Mouse (Mus musculus) lung, embryonic 14.5 days (tissue): ENCODE data around the gene Smarcd3. TPM values are rescaled to one million over a fixed set of nuclear protein-coding genes. Genes with fewer than 3 reads are reported as not detected.

Experiments
- ATAC-seq: fragments of 200-750 bp; cut with Nextera tagmentation; 2 replicates; pipeline ENCODE4 v1.8.0; 2017; ENCODE audit warnings: mild to moderate bottlenecking, moderate TSS enrichment, moderate library complexity; ENCODE audit not compliant: insufficient read depth
- DNase-seq: peaks from one replicate; pipeline ENCODE4 v3.0.0-alpha.2; 2015
- H3K27ac ChIP-seq: fragments of 300-500 bp; sonication (generic); 2 replicates; pipeline ENCODE4 v1.5.1; 2014; ENCODE audit warnings: low read depth, mild to moderate bottlenecking, moderate library complexity
- H3K27me3 ChIP-seq: fragments of 300-500 bp; sonication (generic); 2 replicates; pipeline ENCODE4 v1.6.1; 2014; ENCODE audit warnings: low read length, control low read depth; ENCODE audit not compliant: insufficient read depth
- H3K36me3 ChIP-seq: fragments of 300-500 bp; sonication (generic); 2 replicates; pipeline ENCODE4 v1.6.1; 2014; ENCODE audit warnings: control low read depth; ENCODE audit not compliant: insufficient read depth
- H3K4me1 ChIP-seq: fragments of 300-500 bp; sonication (generic); 2 replicates; pipeline ENCODE4 v1.6.1; 2014; ENCODE audit warnings: antibody characterized with exemption, control low read depth; ENCODE audit not compliant: insufficient read depth
- H3K4me2 ChIP-seq: fragments of 300-500 bp; sonication (generic); 2 replicates; pipeline ENCODE4 v1.6.1; 2014; ENCODE audit warnings: mild to moderate bottlenecking
- H3K4me3 ChIP-seq: fragments of 300-500 bp; sonication (generic); 2 replicates; pipeline ENCODE4 v1.5.1; 2014; ENCODE audit warnings: low read depth, low read length
- H3K9ac ChIP-seq: fragments of 300-500 bp; sonication (generic); 2 replicates; pipeline ENCODE4 v1.6.1; 2014
- H3K9me3 ChIP-seq: fragments of 300-500 bp; sonication (generic); 2 replicates; pipeline ENCODE4 v1.6.1; 2016; ENCODE audit warnings: low read depth, low read length, control low read depth
- CTCF ChIP-seq: IDR thresholded peaks from 2 replicates; pipeline ENCODE4 v1.5.1; 2016; ENCODE audit warnings: antibody characterized with exemption, low read depth
- WGBS: fragments of 180-500 bp; shearing (Covaris S2); extraction: QIAGEN DNeasy Blood & Tissue Kit; methylation state at CpG from one replicate; pipeline ENCODE4 v1.1.7; 2014; 5-methylcytosine and 5-hydroxymethylcytosine counted together
- polyA plus RNA-seq: library from polyadenylated mRNA; unstranded; fragments of >200 nt; fragmentation: Nextera tagmentation; extraction: Ambion mirVana; gene quantifications from 2 replicates; pipeline ENCODE4 v1.2.1, GENCODE M21; 2014

Gene Smarcd3
- polyA plus RNA-seq, 1 experiment from 2014 or later = 37.2 TPM

GRCm38 (mm10) chr5:24597901-24598569 is 26.2 kb downstream of the Smarcd3 start:
- Histone ChIP-seq H3K27ac (no peak overlapping the region), H3K9ac (peak overlapping the region; percentile 56), H3K27me3 (peaks cover 6% of the 10 kb centered on the region; the same call in 1 of the 2 replicates)

GRCm38 (mm10) chr5:24597221-24597728 is 26.9 kb downstream of the Smarcd3 start:
- H3K4me3 ChIP-seq = no peak overlapping the region
- DNase-seq (peak; percentile 93), ATAC-seq (no peak)
- no peak overlapping the region for H3K9ac ChIP-seq
- H3K27me3 ChIP-seq = peaks cover 6% of the 10 kb centered on the region; the same call in 1 of the 2 replicates
- H3K36me3 ChIP-seq = peaks cover 30% of the 10 kb centered on the region
- H3K4me1 ChIP-seq = peaks cover 15% of the 10 kb centered on the region
- peak; percentile 73 for TF ChIP-seq CTCF
- no peaks in the 10 kb centered on the region for H3K9me3 ChIP-seq
- H3K27ac ChIP-seq = no peak overlapping the region
- no peak overlapping the region for H3K4me2 ChIP-seq
- 72% methylated on average over 2 of the region's 2 CpGs for WGBS

More at GRCm38 (mm10) chr5:24597901-24598569, 26.2 kb downstream of the Smarcd3 start:
- peaks cover 22% of the 10 kb centered on the region for H3K36me3 ChIP-seq
- peaks cover 15% of the 10 kb centered on the region for H3K4me1 ChIP-seq
- peak overlapping the region; percentile 95 for H3K4me2 ChIP-seq
- ATAC-seq = no peak
- H3K4me3 ChIP-seq = peak overlapping the region; percentile 44
- no peaks in the 10 kb centered on the region for H3K9me3 ChIP-seq
- TF ChIP-seq CTCF = no peak
- WGBS = 24% methylated on average over 15 of the region's 15 CpGs
- DNase-seq = no peak

DNA sequence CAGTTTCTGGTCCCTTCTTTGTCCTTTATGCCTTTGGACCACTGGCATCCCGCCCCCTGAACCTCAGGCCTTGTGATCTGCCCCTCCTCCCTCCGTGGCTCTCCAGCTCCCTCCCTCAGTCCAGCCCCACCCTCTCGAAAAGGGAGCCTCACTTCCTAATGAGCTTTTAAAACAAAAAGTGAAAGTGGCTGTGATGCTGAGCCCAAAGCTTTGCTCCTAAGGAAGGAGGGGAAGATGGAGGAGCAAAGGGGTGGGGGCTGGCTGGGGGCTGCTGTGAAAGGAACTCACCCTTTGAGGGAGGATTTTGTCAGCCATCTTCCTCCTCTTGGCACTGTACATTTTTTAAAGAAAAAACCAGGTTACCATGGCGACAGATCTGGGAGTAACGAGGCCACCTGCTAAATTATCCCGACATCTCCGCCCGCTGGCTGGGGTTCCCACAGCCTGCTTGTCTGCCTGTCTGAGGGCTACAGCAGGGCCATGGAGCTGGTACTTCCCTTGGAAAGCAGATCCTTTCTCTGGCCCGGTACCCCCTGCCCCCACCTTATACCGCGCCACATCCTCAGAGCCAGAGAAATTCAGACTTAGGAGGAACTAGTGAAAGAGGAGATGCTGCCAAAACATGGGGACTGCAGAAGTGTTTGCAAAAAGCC is 27.6 kb downstream of the Smarcd3 start:
- H3K4me1 ChIP-seq = peaks cover 15% of the 10 kb centered on the region
- 31% methylated on average over 11 of the region's 11 CpGs for WGBS
- no peak overlapping the region for H3K4me3 ChIP-seq
- TF ChIP-seq CTCF = no peak
- H3K36me3 ChIP-seq = peaks cover 35% of the 10 kb centered on the region
- H3K27me3 ChIP-seq = peaks cover 6% of the 10 kb centered on the region; the same call in 1 of the 2 replicates
- DNase-seq (no peak), ATAC-seq (no peak)
- H3K27ac ChIP-seq = no peak overlapping the region
- H3K4me2 ChIP-seq = no peak overlapping the region
- no peaks in the 10 kb centered on the region for H3K9me3 ChIP-seq
- no peak overlapping the region for H3K9ac ChIP-seq

GRCm38 (mm10) chr5:24595786-24596380 is 28.3 kb downstream of the Smarcd3 start:
- Histone ChIP-seq H3K27ac (no peak overlapping the region), H3K9me3 (no peaks in the 10 kb centered on the region), H3K4me3 (no peak overlapping the region), H3K9ac (no peak overlapping the region), H3K27me3 (peaks cover 6% of the 10 kb centered on the region; the same call in 1 of the 2 replicates), H3K4me2 (no peak overlapping the region), H3K4me1 (peaks cover 13% of the 10 kb centered on the region), H3K36me3 (peaks cover 43% of the 10 kb centered on the region)
- ATAC-seq = no peak
- TF ChIP-seq CTCF = no peak; the same call in 1 of the 2 replicates
- DNase-seq = no peak
- WGBS = 72% methylated on average over 14 of the region's 14 CpGs

DNA sequence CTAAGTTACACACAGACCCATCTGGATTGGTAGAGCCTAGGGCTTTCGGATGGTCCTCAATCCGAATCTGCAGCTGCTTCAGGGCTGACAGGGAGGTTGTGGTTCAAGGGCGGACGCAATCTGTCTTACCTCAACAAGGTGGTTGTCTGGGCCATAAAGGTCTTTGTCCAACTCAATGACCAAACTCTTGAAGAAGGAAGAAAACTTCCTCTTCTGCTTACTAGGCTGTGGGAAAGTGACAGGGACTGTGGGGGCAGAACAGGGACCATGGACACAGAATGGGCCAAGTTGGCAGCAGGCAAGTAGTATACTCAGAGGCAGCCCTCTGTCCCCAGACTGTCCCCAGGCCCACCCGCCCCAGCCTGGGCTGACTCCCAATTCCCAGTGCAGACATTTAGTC is 28.9 kb downstream of the Smarcd3 start:
- Histone ChIP-seq H3K4me2 (no peak overlapping the region), H3K27me3 (peaks cover 6% of the 10 kb centered on the region; the same call in 1 of the 2 replicates), H3K27ac (no peak overlapping the region), H3K36me3 (peaks cover 44% of the 10 kb centered on the region), H3K9ac (no peak overlapping the region), H3K4me3 (no peak overlapping the region), H3K9me3 (no peaks in the 10 kb centered on the region), H3K4me1 (peaks cover 7% of the 10 kb centered on the region; the same call in 1 of the 2 replicates)
- WGBS = 93% methylated on average over 5 of the region's 5 CpGs
- TF ChIP-seq CTCF = no peak
- no peak for DNase-seq
- no peak for ATAC-seq

GRCm38 (mm10) chr5:24594346-24594745 is 29.9 kb downstream of the Smarcd3 start:
- WGBS = 76% methylated on average over 5 of the region's 5 CpGs
- Histone ChIP-seq H3K4me2 (no peak overlapping the region), H3K27ac (no peak overlapping the region), H3K4me3 (no peak overlapping the region), H3K36me3 (peaks cover 44% of the 10 kb centered on the region), H3K27me3 (peaks cover 3% of the 10 kb centered on the region; the same call in 1 of the 2 replicates), H3K4me1 (peaks cover 7% of the 10 kb centered on the region; the same call in 1 of the 2 replicates), H3K9ac (no peak overlapping the region), H3K9me3 (no peaks in the 10 kb centered on the region)
- no peak for TF ChIP-seq CTCF
- ATAC-seq (no peak), DNase-seq (no peak)

- ATAC-seq = no peak
- Histone ChIP-seq H3K4me2 (no peak overlapping the region), H3K4me3 (no peak overlapping the region), H3K4me1 (peaks cover 7% of the 10 kb centered on the region; the same call in 1 of the 2 replicates), H3K9me3 (no peaks in the 10 kb centered on the region), H3K36me3 (peaks cover 45% of the 10 kb centered on the region), H3K9ac (no peak overlapping the region), H3K27ac (no peak overlapping the region), H3K27me3 (no peaks in the 10 kb centered on the region)
- no peak for TF ChIP-seq CTCF
- 61% methylated on average over 10 of the region's 10 CpGs for WGBS
- no peak for DNase-seq
Measured at GRCm38 (mm10) chr5:24593928-24594327, 30.3 kb downstream of the Smarcd3 start.
